Mouse (Mus musculus) regulatory T cell (primary cell): Measurements from ENCODE around the gene Sult2b1.

Experiments
- in situ Hi-C: fragments of 300-600 bp; cut with MboI, MseI; formaldehyde crosslinking; loops from one replicate; pipeline ENCODE4 v1.15.1; 2025; ENCODE audit warnings: high pct_unique_total_duplicates

Gene Sult2b1

GRCm38 (mm10) chr7:45771101-45771500 is 13.4 kb downstream of the Sult2b1 start:
- in situ Hi-C loops, result no loop called here

GRCm38 (mm10) chr7:45770427-45771082 is 13.9 kb downstream of the Sult2b1 start:
- in situ Hi-C loops, result no loop called here

- in situ Hi-C loops, result no loop called here
Observed at GRCm38 (mm10) chr7:45767500-45767899, 17.0 kb downstream of the Sult2b1 start.

GRCm38 (mm10) chr7:45766764-45767163 is 17.7 kb downstream of the Sult2b1 start:
- in situ Hi-C loops, result no loop called here

GRCm38 (mm10) chr7:45765995-45766394 is 18.5 kb downstream of the Sult2b1 start:
- in situ Hi-C loops, result no loop called here

GRCm38 (mm10) chr7:45760151-45760550 is 24.3 kb downstream of the Sult2b1 start:
- in situ Hi-C loops, result no loop called here

GRCm38 (mm10) chr7:45759400-45759799 is 25.1 kb downstream of the Sult2b1 start:
- in situ Hi-C loops, result no loop called here

- in situ Hi-C loops, result no loop called here
Observed at GRCm38 (mm10) chr7:45755703-45756102, 28.8 kb downstream of the Sult2b1 start.

GRCm38 (mm10) chr7:45750162-45750561 is 34.3 kb downstream of the Sult2b1 start:
- in situ Hi-C loops, result no loop called here

GRCm38 (mm10) chr7:45749401-45749800 is 35.1 kb downstream of the Sult2b1 start:
- in situ Hi-C loops, result no loop called here

- in situ Hi-C loops, result no loop called here
Observed at GRCm38 (mm10) chr7:45748110-45748509, 36.4 kb downstream of the Sult2b1 start.

GRCm38 (mm10) chr7:45747450-45747849 is 37.0 kb downstream of the Sult2b1 start:
- in situ Hi-C loops, result no loop called here

GRCm38 (mm10) chr7:45746518-45746917 is 38.0 kb downstream of the Sult2b1 start:
- in situ Hi-C loops, result no loop called here

- in situ Hi-C loops, result no loop called here
Observed at GRCm38 (mm10) chr7:45744387-45744786, 40.1 kb downstream of the Sult2b1 start.

- in situ Hi-C loops, result no loop called here
Observed at GRCm38 (mm10) chr7:45742338-45742737, 42.1 kb downstream of the Sult2b1 start.

GRCm38 (mm10) chr7:45741777-45742176 is 42.7 kb downstream of the Sult2b1 start:
- in situ Hi-C loops, result no loop called here

- in situ Hi-C loops, result no loop called here
Observed at GRCm38 (mm10) chr7:45741308-45741707, 43.2 kb downstream of the Sult2b1 start.

GRCm38 (mm10) chr7:45739820-45740219 is 44.6 kb downstream of the Sult2b1 start:
- in situ Hi-C loops, result no loop called here

- in situ Hi-C loops, result no loop called here
Observed at GRCm38 (mm10) chr7:45739162-45739763, 45.2 kb downstream of the Sult2b1 start.

GRCm38 (mm10) chr7:45733477-45733876 is 51.0 kb downstream of the Sult2b1 start:
- in situ Hi-C loops, result loop anchor here (5.0 kb wide), 3 partner anchors 74 to 294 kb away; partner anchors contain the start of genes Ccdc114 and Emp3

GRCm38 (mm10) chr7:45730727-45731431 is 53.6 kb downstream of the Sult2b1 start:
- in situ Hi-C loops, result loop anchor here (5.0 kb wide), 3 partner anchors 76 to 296 kb away; partner anchors contain the start of genes Ccdc114 and Emp3

GRCm38 (mm10) chr7:45727625-45728024 is 56.8 kb downstream of the Sult2b1 start:
- in situ Hi-C loops, result loop anchor here (10.0 kb wide), 1 partner anchor 1173 kb away; the partner anchor contains the start of gene Nr1h2
